8 mouse cellular contexts compared by ENCODE assay signal in the genomic region with DNA sequence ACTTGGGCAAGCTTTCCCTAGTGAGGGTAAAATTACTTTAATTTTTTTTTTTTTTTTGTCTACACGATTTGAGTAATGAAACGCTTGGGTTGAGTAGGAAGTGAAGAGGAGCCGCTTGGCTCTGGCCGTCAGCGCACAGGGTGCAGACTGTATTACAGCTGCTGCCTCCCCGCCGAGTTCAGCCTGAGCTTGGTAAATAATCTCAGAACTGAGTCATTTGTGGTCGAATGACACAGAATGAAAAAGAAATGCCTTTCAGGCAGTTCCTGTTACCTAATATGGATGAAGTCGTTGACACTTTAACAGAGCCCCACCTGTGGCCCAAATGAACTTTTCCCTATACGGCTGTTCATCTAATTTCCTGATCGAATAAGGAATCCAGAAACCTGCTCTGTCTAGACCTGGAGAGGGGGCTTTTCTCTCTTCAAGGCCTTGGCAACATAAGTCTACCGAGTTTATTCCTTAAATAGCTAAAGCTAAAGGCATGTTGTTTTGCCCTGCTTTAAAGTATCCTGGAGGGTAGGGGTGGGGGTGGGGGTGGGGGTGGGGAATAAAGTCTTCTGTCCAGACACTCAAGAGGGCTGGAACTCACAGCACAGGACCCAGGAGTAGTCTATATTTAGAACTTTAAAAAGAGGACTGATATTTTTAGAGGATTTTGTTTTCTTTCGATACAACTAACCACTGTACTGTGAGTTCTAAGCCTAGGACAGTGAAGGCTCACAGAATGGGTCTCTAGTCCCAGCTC. TPM values are rescaled to one million over a fixed set of nuclear protein-coding genes. Genes with fewer than 3 reads are reported as not detected.
DNase-seq lines count a peak whose midpoint lies in the region; ATAC-seq lines count a peak whose summit lies in the region.

No protein-coding gene starts in this region.

- H3K9ac ChIP-seq in hindbrain, embryonic 15.5 days = no peak overlapping the region
- H3K9ac ChIP-seq in hindbrain, embryonic 12.5 days = no peak overlapping the region
- no peak overlapping the region for H3K9ac ChIP-seq in midbrain, embryonic 14.5 days (replicated peaks; ENCODE audit: low read length)

- peaks cover 18% of the 10 kb centered on the region for H3K4me1 ChIP-seq in hindbrain, embryonic 15.5 days (replicated peaks)
- peaks cover 15% of the 10 kb centered on the region for H3K4me1 ChIP-seq in hindbrain, embryonic 12.5 days
- H3K4me1 ChIP-seq in midbrain, embryonic 14.5 days (ENCODE audit: control insufficient read depth, insufficient read depth, low read length) = peaks cover 14% of the 10 kb centered on the region

- H3K36me3 ChIP-seq in hindbrain, embryonic 15.5 days = no peaks in the 10 kb centered on the region
- H3K36me3 ChIP-seq in hindbrain, embryonic 12.5 days = no peaks in the 10 kb centered on the region
- no peaks in the 10 kb centered on the region for H3K36me3 ChIP-seq in midbrain, embryonic 14.5 days (ENCODE audit: control insufficient read depth, insufficient read depth, low read length)

- H3K27me3 ChIP-seq in hindbrain, embryonic 15.5 days = no peaks in the 10 kb centered on the region
- H3K27me3 ChIP-seq in hindbrain, embryonic 12.5 days = no peaks in the 10 kb centered on the region
- H3K27me3 ChIP-seq in midbrain, embryonic 14.5 days (ENCODE audit: control insufficient read depth, insufficient read depth, low read length) = no peaks in the 10 kb centered on the region

- DNase-seq in R1 (ENCODE audit: low read depth, low spot score) = peak; percentile 34
- DNase-seq in heart, adult 8-10 months (ENCODE audit: low spot score) = peak; percentile 63
- peak; percentile 76 for DNase-seq in kidney, postnatal 14 days
- DNase-seq in lung, postnatal 36 days = peak; percentile 76
- DNase-seq in ovary, postnatal 14 days (ENCODE audit: low spot score) = no peak
- no peak for DNase-seq in midbrain, embryonic 14.5 days

- no peak overlapping the region for H3K4me3 ChIP-seq in hindbrain, embryonic 15.5 days
- H3K4me3 ChIP-seq in hindbrain, embryonic 12.5 days = no peak overlapping the region
- H3K4me3 ChIP-seq in midbrain, embryonic 14.5 days (replicated peaks; ENCODE audit: low read depth, low read length) = no peak overlapping the region

- H3K4me2 ChIP-seq in hindbrain, embryonic 15.5 days = no peak overlapping the region
- H3K4me2 ChIP-seq in hindbrain, embryonic 12.5 days (replicated peaks) = no peak overlapping the region
- no peak overlapping the region for H3K4me2 ChIP-seq in midbrain, embryonic 14.5 days (ENCODE audit: low read length)

- 51% methylated on average over 13 of the region's 13 CpGs for WGBS in hindbrain, embryonic 15.5 days
- WGBS in hindbrain, embryonic 12.5 days = 45% methylated on average over 13 of the region's 13 CpGs
- 57% methylated on average over 13 of the region's 13 CpGs for WGBS in midbrain, embryonic 14.5 days

- no peaks in the 10 kb centered on the region for H3K9me3 ChIP-seq in hindbrain, embryonic 15.5 days
- no peaks in the 10 kb centered on the region for H3K9me3 ChIP-seq in hindbrain, embryonic 12.5 days (replicated peaks)
- no peaks in the 10 kb centered on the region for H3K9me3 ChIP-seq in midbrain, embryonic 14.5 days (ENCODE audit: control insufficient read depth, low read length)

- ATAC-seq in hindbrain, embryonic 15.5 days (ENCODE audit: low FRiP score, low read depth) = no peak
- no peak for ATAC-seq in hindbrain, embryonic 12.5 days (ENCODE audit: low FRiP score)
- ATAC-seq in midbrain, embryonic 14.5 days (ENCODE audit: low FRiP score, low TSS enrichment) = no peak

- 0 out of 2 replicates have a peak overlapping the region, but pooled peaks have one; percentile 4 for H3K27ac ChIP-seq in hindbrain, embryonic 15.5 days (replicated peaks)
- no peak overlapping the region for H3K27ac ChIP-seq in hindbrain, embryonic 12.5 days
- no peak overlapping the region for H3K27ac ChIP-seq in midbrain, embryonic 14.5 days (replicated peaks; ENCODE audit: low read depth, low read length)

RNA-seq across cellular contexts. Expression of gene Errfi1, which starts 54.8 kb away (rescaled TPM):
- polyA plus RNA-seq in hindbrain, embryonic 15.5 days (2015; fragmentation: Nextera tagmentation; extraction: Ambion mirVana) = 29.0 and 31.7 TPM in 2 replicates
- 29.9 and 31.2 TPM in 2 replicates for polyA plus RNA-seq in hindbrain, embryonic 12.5 days (2016; fragmentation: Nextera tagmentation; extraction: Ambion mirVana)
- total RNA-seq in heart, adult 8-10 months (2022) = 10 to 100 TPM in 2 of 4 experiments, 1 to 10 TPM in 2; 8.5 to 23.4 (median 11.4) TPM
- polyA plus RNA-seq in midbrain, embryonic 14.5 days (2014; fragmentation: Nextera tagmentation; extraction: Ambion mirVana) = 20.1 and 25.3 TPM in 2 replicates

Comparison
In these comparisons a context has a peak if more than half of its experiments do, and no peak if none do; other contexts are left out.
1. DNase-seq: peak in R1 (single experiment), heart, adult 8-10 months (single experiment), kidney, postnatal 14 days (single experiment) and lung, postnatal 36 days (single experiment); none in ovary, postnatal 14 days (single experiment) and midbrain, embryonic 14.5 days (single experiment).